Comparison of ENCODE assay signal across 8 mouse cellular contexts in the genomic region with DNA sequence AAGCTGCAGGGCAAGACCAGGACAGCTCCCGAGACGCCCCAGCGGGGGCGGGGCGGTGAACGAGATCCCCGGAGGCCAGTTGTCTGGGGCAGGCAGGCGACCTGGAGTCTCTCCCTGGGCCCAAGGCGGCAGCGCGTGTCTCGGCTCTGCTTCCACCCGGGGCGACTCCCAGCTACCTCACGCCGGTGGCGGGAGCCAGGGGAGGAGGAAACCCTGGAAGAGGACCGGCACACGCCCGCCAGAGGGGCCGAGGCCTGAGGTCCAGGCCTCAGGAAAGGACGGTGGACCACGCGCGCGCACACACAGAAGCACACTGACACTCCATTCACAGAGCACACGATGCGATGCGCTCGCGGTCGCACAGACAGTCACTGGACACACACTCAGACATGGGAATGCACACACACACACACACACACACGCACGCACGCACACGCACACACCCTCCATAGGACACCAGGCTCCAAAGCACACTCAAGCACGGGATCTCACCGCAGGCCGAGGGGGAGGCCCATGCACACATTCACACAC. TPM values are rescaled to one million over a fixed set of nuclear protein-coding genes. Genes with fewer than 3 reads are reported as not detected.
DNase-seq lines count a peak whose midpoint lies in the region; ATAC-seq and TF ChIP-seq lines count a peak whose summit lies in the region.

No protein-coding gene starts in this region.

- no peaks in the 10 kb centered on the region for H3K79me2 ChIP-seq in heart, adult 2 months (replicated peaks; ENCODE audit: control insufficient read depth, insufficient read depth, low read length)

- H3K36me3 ChIP-seq in heart, adult 2 months (ENCODE audit: control insufficient read depth, insufficient read depth, low read length): no peaks in the 10 kb centered on the region
- H3K36me3 ChIP-seq in kidney, adult 2 months (ENCODE audit: control insufficient read depth, insufficient read depth, low read length): no peaks in the 10 kb centered on the region
- no peaks in the 10 kb centered on the region for H3K36me3 ChIP-seq in lung, embryonic 16.5 days (ENCODE audit: control insufficient read depth, insufficient read depth, low read length)
- no peaks in the 10 kb centered on the region for H3K36me3 ChIP-seq in stomach, embryonic 15.5 days

- peaks cover 2% of the 10 kb centered on the region; the same call in 1 of the 2 replicates for H3K27me3 ChIP-seq in heart, adult 2 months (ENCODE audit: control insufficient read depth, insufficient read depth, low read length)
- H3K27me3 ChIP-seq in kidney, adult 2 months (replicated peaks; ENCODE audit: control insufficient read depth, insufficient read depth, low read length): no peaks in the 10 kb centered on the region
- peaks cover 16% of the 10 kb centered on the region for H3K27me3 ChIP-seq in lung, embryonic 16.5 days (ENCODE audit: control insufficient read depth, insufficient read depth, low read depth, low read length)
- H3K27me3 ChIP-seq in stomach, embryonic 15.5 days (replicated peaks): peaks cover 20% of the 10 kb centered on the region

- H3K9ac ChIP-seq in heart, adult 2 months (ENCODE audit: low read depth, low read length): peak overlapping the region; percentile 66
- H3K9ac ChIP-seq in lung, embryonic 16.5 days (ENCODE audit: low read length): peak overlapping the region; percentile 73
- H3K9ac ChIP-seq in stomach, embryonic 15.5 days: peak overlapping the region; percentile 47; the same call in 1 of the 2 replicates

- no peak overlapping the region for H3K27ac ChIP-seq in heart, adult 2 months
- peak overlapping the region; percentile 59 for H3K27ac ChIP-seq in kidney, adult 2 months (ENCODE audit: insufficient read depth, low read depth, low read length)
- H3K27ac ChIP-seq in lung, embryonic 16.5 days (ENCODE audit: low read length): no peak overlapping the region
- no peak overlapping the region for H3K27ac ChIP-seq in stomach, embryonic 15.5 days

- no peaks in the 10 kb centered on the region for H3K9me3 ChIP-seq in lung, embryonic 16.5 days (ENCODE audit: control insufficient read depth, low read length)
- no peaks in the 10 kb centered on the region for H3K9me3 ChIP-seq in stomach, embryonic 15.5 days

- no peak for TF ChIP-seq CTCF in heart, adult 2 months (IDR thresholded peaks at IDR 0.05)
- TF ChIP-seq CTCF in kidney, adult 2 months (conservative IDR thresholded peaks at IDR 0.05; ENCODE audit: insufficient read depth, insufficient read length, low read depth, low read length): no peak

- intact Hi-C loops in heart, adult 2 months (cut with DNase I): no loop called here

- TF ChIP-seq EP300 in heart, adult 2 months (IDR thresholded peaks at IDR 0.05; ENCODE audit: insufficient read depth, low read depth, low read length): no peak

- peak overlapping the region; percentile 84 for H3K4me2 ChIP-seq in lung, embryonic 16.5 days (ENCODE audit: low read depth, low read length)
- peak overlapping the region; percentile 100 for H3K4me2 ChIP-seq in stomach, embryonic 15.5 days

- WGBS in heart, adult 2 months: 1% methylated on average over 36 of the region's 39 CpGs
- WGBS in kidney, adult 2 months: 2% methylated on average over 37 of the region's 39 CpGs
- WGBS in lung, embryonic 16.5 days: 2% methylated on average over 39 of the region's 39 CpGs
- 4% methylated on average over 39 of the region's 39 CpGs for WGBS in stomach, embryonic 15.5 days

- peak; percentile 18 for ATAC-seq in lung, embryonic 16.5 days (ENCODE audit: low read depth)
- ATAC-seq in stomach, embryonic 15.5 days (ENCODE audit: insufficient read depth, low FRiP score, low read depth): no peak

- H3K4me1 ChIP-seq in heart, adult 2 months (ENCODE audit: control insufficient read depth, insufficient read depth, low read length): peaks cover 1% of the 10 kb centered on the region; the same call in 1 of the 2 replicates
- H3K4me1 ChIP-seq in kidney, adult 2 months (ENCODE audit: control insufficient read depth, insufficient read depth, low read length): peaks cover 8% of the 10 kb centered on the region
- H3K4me1 ChIP-seq in lung, embryonic 16.5 days (replicated peaks; ENCODE audit: control insufficient read depth, insufficient read depth, low read length): peaks cover 11% of the 10 kb centered on the region
- peaks cover 19% of the 10 kb centered on the region; the same call in 1 of the 2 replicates for H3K4me1 ChIP-seq in stomach, embryonic 15.5 days

- peak overlapping the region; percentile 36; the same call in 1 of the 2 replicates for H3K4me3 ChIP-seq in heart, adult 2 months
- H3K4me3 ChIP-seq in kidney, adult 2 months (ENCODE audit: insufficient read depth, low read depth, low read length): peak overlapping the region; percentile 70
- H3K4me3 ChIP-seq in lung, embryonic 16.5 days (ENCODE audit: low read length): peak overlapping the region; percentile 60
- H3K4me3 ChIP-seq in stomach, embryonic 15.5 days (replicated peaks): peak overlapping the region; percentile 63

- TF ChIP-seq POLR2A in heart, adult 2 months (IDR thresholded peaks at IDR 0.05; ENCODE audit: insufficient read depth, low read depth, low read length): no peak
- no peak for TF ChIP-seq POLR2A in kidney, adult 2 months (IDR thresholded peaks at IDR 0.05; ENCODE audit: low read depth, low read length)

- peak; percentile 34 for DNase-seq in gastrocnemius, adult 18-20 months (ENCODE audit: low spot score)
- no peak for DNase-seq in gastrocnemius, postnatal 25 days
- DNase-seq in cerebellum, postnatal 36 days: peak; percentile 24 to 39
- DNase-seq in heart, adult 2 months: peak; percentile 67 to 70
- DNase-seq in kidney, adult 2 months: peak; percentile 68
- no peak for DNase-seq in frontal cortex, adult 2 months (ENCODE audit: extremely low spot score in 1 of 2, low spot score in 1 of 2)

RNA-seq across cellular contexts. Expression of gene Ptpru, which starts 1.7 kb away (rescaled TPM):
- 1 to 10 TPM in 1 of 2 experiments, under 1 TPM in 1; 0.71 to 1.5 TPM for total RNA-seq in gastrocnemius, adult 18-20 months (2021)
- total RNA-seq in gastrocnemius, postnatal 25 days (2021): 1 to 10 TPM in 1 of 2 experiments, under 1 TPM in 1; 0.69 to 1.4 TPM
- 1 to 10 TPM; 4.3 to 5.7 TPM for total RNA-seq in heart, adult 2 months (2021)
- polyA plus RNA-seq in heart, adult 2 months (2012; rRNA removed): 4.2 and 5.5 TPM in 2 replicates
- 19.5 and 22.0 TPM in 2 replicates for polyA plus RNA-seq in kidney, adult 2 months (2012; rRNA removed)
- polyA plus RNA-seq in lung, embryonic 16.5 days (2015; fragmentation: Nextera tagmentation; extraction: Ambion mirVana): 14.1 and 14.6 TPM in 2 replicates
- 10.5 and 12.6 TPM in 2 replicates for polyA plus RNA-seq in stomach, embryonic 15.5 days (2015; fragmentation: Nextera tagmentation; extraction: Ambion mirVana)
- polyA plus RNA-seq in frontal cortex, adult 2 months (2012; rRNA removed): 38.9 and 39.6 TPM in 2 replicates

RNA-seq across cellular contexts. Expression of gene Mecr, which starts 6.9 kb away (rescaled TPM):
- 10 to 100 TPM; 19.7 to 25.5 TPM for total RNA-seq in gastrocnemius, adult 18-20 months (2021)
- total RNA-seq in gastrocnemius, postnatal 25 days (2021): 10 to 100 TPM; 24.0 to 24.6 TPM
- total RNA-seq in heart, adult 2 months (2021): 10 to 100 TPM; 27.7 to 28.3 TPM
- 28.1 and 32.9 TPM in 2 replicates for polyA plus RNA-seq in heart, adult 2 months (2012; rRNA removed)
- 64.5 and 67.4 TPM in 2 replicates for polyA plus RNA-seq in kidney, adult 2 months (2012; rRNA removed)
- 38.6 and 44.0 TPM in 2 replicates for polyA plus RNA-seq in lung, embryonic 16.5 days (2015; fragmentation: Nextera tagmentation; extraction: Ambion mirVana)
- 57.5 and 66.0 TPM in 2 replicates for polyA plus RNA-seq in stomach, embryonic 15.5 days (2015; fragmentation: Nextera tagmentation; extraction: Ambion mirVana)
- 44.5 and 54.4 TPM in 2 replicates for polyA plus RNA-seq in frontal cortex, adult 2 months (2012; rRNA removed)

RNA-seq across cellular contexts. Expression of gene Srsf4, which starts 37.0 kb away (rescaled TPM):
- total RNA-seq in gastrocnemius, adult 18-20 months (2021): 10 to 100 TPM; 28.0 TPM
- 10 to 100 TPM; 27.4 to 30.6 TPM for total RNA-seq in gastrocnemius, postnatal 25 days (2021)
- total RNA-seq in heart, adult 2 months (2021): 10 to 100 TPM; 31.9 to 34.9 TPM
- 20.4 and 22.4 TPM in 2 replicates for polyA plus RNA-seq in heart, adult 2 months (2012; rRNA removed)
- 32.5 and 35.1 TPM in 2 replicates for polyA plus RNA-seq in kidney, adult 2 months (2012; rRNA removed)
- 96.8 and 108 TPM in 2 replicates for polyA plus RNA-seq in lung, embryonic 16.5 days (2015; fragmentation: Nextera tagmentation; extraction: Ambion mirVana)
- polyA plus RNA-seq in stomach, embryonic 15.5 days (2015; fragmentation: Nextera tagmentation; extraction: Ambion mirVana): 95.1 and 97.8 TPM in 2 replicates
- polyA plus RNA-seq in frontal cortex, adult 2 months (2012; rRNA removed): 86.3 and 89.5 TPM in 2 replicates

Comparison
In these comparisons a context has a peak if more than half of its experiments do, and no peak if none do; other contexts are left out.
1. DNase-seq: peak in gastrocnemius, adult 18-20 months (single experiment), cerebellum, postnatal 36 days (2 of 2), heart, adult 2 months (2 of 2) and kidney, adult 2 months (single experiment); none in gastrocnemius, postnatal 25 days (single experiment) and frontal cortex, adult 2 months (0 of 2).
2. Peak in every context shown above with its lines, with median percentiles within 50 percentile points of each other: H3K4me3 ChIP-seq and H3K9ac ChIP-seq.